Mouse (Mus musculus) cerebellum, postnatal 4 days (tissue): ENCODE measurements around the gene Lyst.
A peak's percentile ranks its signal among the peaks of the same experiment; 100 is the strongest.

Experiments used
- DNase-seq, 2 experiments: peaks; one replicate each; pipeline ENCODE4 v3.0.0; 2022; ENCODE audit warnings: low spot score in 2 of 2, mixed read lengths in 1 of 2

Lyst gene

DNA sequence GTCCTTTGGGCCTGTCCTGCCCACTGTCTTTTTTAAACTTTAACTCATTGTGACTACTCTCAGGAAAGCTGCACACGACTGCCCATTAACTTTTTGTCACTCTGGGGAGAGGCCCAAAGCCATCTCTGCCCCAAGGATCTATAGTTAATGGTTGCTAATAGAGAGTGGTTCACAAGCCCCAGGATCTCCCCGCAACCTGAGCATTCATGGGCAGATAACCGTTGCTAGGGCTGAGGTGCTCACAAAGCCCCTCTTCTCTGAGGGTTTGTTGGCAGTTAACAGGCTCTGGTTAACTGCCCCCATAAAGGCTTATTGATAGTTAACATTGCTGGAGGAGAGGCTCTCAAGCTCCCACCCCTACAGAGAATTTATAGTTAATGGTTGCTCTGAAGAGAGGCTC is 190.1 kb downstream of the Lyst start:
- DNase-seq = no peak

DNA sequence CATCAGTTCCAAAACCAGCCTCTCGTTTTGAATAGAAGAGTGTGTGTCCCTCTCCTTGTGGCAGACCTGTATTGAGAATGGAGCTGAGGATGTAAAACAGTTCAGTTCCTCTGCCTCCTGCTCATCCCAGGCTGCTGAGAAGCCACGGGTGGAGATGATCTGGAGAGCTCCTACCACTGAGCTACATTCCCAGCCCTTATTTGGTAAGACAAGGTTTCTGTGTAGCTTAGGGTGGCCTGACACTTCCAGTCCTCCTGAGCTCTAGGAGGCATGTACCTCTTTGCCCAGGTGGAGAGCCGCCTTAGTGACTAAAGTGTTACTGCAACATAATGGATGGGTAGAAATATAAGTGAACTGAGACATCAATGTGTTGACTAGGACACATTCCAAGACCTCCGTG is 190.8 kb downstream of the Lyst start:
- no peak for DNase-seq

DNA sequence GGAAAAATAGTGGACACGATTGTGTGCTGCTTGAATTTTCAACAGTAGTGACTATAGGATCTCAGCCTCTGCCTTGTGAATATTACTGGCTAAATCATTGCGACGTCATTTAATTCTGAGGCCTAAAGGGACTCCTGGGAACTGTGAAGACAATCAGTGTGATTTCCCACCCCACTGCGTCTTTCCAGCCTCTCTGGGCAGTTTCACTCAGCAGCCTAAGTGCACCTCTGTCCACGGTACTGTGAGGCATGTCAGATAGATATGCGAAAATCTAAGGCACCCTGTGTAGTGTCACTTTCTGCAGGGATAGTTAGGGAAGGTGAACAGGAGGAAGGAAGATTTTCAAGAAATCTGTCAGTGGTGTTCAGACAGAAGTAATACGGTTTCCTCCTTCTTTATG is 193.1 kb downstream of the Lyst start:
- DNase-seq = no peak

DNA sequence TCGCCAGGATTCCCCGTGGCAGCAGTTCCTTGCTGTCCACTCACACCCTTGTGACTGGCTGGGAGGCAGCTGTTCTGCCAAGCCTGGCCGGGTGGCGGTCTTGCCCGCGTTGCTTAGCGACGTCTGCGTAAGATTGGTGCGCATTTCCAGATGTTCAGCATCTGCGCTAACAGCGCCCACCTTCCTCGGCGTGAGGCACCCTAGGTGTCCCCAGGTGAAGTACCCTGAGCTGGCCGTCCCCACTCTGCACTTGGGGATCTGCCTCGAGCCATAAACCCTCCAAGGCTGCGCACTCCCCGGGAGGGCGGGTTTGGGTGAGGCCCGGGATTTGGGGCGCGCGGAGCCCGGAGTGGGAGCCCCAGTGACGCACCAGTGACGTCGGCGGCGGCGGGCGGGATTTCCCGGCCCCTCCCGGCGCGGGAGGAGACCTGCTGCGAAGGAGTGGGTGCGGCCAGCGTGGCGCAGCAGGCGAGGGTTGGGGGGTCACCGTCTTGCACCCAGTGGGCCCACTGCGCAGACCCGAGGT is 193.8 kb downstream of the Lyst start, which contains the start of gene Gng4:
Gene Gng4 (plus strand): TSS at position 166 of the 526 bp plus-strand sequence.
- DNase-seq = peak; percentile 32 to 34

DNA sequence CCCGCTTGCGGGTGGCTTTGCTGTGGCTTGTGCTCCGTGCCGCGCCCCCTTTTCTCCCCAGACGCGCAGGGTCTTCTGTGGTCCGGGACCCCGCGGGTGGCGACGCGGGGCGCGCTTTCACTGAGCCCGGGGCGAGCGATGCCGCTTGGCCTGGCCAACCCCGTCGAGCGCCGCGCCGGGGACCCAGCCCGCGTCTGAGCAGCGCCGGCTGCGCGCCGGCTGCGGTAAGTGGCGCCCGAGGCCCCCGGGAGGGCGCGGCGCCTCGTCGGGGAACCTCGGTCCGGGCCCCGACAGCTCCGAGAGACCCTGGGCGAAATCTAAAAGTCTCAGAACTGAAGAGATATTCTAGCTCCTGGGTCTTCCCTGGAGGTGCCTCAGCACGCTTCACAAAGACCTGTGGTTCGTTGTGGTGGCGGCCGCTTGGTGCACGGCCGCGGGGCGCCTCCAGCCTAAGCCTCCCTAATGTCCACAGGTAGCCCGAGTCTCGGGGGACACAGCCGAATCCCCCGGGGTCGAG is 194.3 kb downstream of the Lyst start:
- no peak for DNase-seq

DNA sequence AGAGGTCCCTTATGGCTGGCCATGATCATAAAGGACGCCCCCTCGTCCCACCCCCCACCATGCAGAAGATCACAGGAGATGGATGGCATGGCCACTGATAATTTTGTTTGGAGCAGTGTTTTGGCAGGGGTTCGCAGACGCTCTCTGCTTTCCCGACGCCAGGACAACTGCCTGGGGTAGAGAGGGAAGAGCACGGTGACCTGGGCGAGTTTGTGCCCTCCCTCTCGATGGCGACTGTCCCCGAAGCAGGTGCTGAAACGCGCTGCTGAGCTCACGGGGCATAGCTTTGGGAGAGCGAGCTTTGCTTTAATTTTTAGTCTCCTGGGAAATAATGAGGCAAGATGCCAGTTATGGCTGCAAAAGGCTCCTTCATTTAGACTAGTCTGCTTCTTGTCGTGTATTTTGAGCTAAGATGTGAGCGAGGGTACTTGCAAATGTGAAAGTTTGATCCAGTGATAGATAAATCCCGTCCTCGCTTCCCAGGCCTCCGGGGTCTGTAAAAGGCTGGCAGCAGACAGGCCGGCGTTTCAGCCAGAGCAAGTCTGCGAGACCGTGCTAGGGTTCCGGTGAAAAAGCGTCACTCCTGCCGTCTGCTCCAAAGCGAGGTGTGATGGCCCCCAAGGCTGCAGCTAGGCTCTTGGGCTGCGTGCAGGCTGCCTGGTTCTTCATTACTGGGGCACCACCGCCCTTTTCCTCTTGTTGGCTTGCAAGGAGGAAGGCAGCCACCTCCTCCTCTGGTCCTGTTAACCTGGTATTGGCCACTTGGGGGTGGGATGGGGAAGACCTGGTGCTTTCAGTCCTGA is 195.0 kb downstream of the Lyst start:
- DNase-seq = peak in 1 of 2 experiments; percentile 15

DNA sequence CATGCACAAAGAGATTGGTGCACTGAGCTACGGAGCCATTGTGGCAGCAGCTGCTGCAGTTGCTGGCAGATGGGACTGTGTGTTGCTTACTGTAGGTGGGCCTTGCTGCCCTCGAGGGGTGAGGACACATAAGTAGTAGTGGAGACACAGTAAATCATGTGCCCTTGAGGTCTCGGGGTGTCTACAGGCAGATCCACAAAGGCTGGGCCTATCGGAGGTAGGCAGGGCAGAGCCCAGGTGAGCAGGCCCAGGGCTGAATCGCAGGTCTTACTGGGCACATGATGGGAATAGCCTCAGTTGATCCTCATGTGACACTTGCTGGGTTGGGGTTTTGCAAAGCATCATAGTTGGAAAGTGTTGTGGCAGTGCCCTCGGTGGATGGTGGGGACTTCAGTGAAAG is 196.8 kb downstream of the Lyst start:
- DNase-seq = no peak

DNA sequence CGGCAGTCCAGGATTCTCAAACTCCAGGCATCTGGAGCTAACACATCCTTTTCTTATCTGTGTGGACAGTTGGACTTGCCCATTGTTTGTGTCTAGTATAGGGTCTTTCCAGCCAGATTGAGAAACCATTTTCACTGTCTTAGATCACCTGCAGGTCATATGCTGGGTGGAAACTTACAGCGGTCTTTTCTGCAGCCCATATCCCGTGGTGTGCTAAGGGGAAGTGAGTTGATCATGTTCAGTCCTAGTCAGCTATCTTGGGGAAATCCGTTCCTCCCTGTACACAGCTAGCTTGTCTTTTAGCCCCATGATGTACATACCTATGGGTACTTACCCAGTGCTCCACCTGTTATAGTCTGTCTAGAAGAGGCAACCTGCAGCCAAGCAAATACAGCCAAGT is 197.9 kb downstream of the Lyst start:
- no peak for DNase-seq

DNA sequence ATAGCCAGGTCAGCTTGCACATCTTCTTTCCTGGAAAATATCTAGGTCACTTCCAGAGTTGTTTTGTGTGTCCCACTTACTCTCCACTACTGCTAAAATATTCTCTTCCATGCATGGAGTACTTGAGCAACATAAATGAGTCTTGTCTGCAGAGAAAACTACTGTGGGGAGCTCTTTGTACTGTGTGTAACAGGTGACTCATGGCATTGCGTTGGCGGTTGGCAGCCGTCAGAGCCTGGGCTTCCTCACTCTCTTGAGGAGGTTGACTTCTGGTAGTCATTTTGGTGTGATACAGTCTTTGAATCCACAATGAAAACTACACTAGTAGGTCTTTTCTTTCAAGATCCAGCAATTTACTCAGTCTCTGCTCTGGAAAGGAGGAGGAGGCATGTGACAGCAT is 201.8 kb downstream of the Lyst start:
- no peak for DNase-seq

DNA sequence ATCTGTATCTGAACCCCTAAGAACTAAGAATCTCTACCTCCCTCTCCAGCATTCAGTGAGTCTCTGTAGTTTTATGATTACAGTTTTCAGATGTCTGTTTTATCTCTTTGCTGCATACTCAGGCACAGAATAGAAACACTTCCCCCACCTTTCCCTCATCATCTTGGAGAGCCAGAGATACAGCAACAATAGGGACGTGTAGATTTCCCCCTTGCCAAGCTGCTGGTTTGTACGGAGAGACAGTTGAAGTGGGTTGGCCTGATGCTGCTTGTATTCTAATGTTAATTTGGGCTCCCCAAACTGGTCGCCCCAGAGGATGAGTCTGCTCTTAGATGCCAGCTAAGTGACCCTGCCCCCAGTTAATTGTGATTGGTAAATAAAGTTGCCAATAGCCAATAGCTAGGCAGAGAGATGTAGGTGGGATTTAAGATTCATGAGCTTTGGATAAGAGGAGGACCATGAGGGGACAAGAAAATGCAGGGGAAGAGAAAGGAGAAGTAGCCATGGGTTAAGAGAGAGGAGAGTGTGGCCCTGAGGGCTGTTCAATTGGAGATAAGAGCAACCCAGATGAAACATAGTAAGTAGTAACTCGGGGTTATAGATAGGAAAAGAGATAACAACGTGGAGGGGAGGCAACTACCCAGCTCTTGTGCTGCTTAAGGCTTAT is 205.1 kb downstream of the Lyst start:
- DNase-seq = no peak

DNA sequence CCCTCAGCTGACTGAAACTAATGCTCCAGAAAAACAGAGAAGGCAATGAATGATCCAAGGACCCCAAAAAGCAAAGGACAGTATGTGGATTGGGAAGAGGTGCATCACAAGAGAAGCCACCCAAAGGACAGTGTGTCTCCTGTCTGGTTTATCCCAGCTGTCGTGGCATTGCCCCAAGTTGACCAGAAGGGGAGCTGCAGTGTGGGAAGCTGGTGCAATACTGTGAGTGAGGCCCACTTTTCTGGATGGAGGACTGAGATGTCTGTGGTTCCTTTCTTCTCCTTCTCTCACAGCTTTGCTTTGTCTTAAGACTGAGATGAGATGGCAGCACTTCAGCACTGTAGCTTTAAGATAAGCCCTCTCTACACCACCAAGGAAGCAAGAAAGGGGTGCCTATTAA is 205.9 kb downstream of the Lyst start:
- no peak for DNase-seq

DNA sequence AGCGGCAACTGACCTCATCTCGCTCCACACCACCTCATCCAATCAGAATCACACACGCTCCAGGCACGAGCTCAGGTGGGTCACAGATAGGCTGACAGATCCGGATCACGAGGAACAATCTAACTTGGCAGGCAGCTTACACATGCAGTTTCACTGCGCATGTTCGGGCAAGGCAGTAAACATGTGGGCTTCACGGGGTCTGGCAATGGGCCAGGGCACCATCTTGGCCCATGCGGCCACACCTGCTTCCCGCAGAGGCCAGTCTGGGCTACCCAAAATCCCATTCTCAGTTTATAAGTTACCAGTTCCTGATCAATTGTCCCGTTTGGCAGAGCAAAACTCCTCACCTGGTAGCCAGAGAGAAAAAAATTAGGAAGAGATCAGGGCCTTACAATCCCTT is 207.6 kb downstream of the Lyst start:
- peak in 1 of 2 experiments; percentile 26 for DNase-seq

DNA sequence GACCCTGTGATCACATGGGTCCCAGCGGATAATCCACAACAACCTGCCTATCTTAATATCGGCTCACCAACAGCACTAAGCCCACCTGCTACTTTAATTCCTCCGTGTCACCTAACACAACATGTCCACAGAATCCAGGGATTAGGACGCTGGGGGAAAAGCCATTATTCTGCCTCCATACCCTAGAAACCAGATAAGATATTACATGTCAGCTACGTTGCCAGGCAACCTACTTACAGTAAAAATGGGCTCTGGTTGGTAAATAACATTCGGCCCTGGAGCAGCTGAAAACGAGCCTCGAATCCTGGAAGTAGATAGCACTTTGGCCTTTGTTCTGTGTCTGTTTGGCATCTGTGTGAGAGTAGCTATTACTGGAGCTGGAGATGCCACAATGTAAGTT is 208.6 kb downstream of the Lyst start:
- no peak for DNase-seq

DNA sequence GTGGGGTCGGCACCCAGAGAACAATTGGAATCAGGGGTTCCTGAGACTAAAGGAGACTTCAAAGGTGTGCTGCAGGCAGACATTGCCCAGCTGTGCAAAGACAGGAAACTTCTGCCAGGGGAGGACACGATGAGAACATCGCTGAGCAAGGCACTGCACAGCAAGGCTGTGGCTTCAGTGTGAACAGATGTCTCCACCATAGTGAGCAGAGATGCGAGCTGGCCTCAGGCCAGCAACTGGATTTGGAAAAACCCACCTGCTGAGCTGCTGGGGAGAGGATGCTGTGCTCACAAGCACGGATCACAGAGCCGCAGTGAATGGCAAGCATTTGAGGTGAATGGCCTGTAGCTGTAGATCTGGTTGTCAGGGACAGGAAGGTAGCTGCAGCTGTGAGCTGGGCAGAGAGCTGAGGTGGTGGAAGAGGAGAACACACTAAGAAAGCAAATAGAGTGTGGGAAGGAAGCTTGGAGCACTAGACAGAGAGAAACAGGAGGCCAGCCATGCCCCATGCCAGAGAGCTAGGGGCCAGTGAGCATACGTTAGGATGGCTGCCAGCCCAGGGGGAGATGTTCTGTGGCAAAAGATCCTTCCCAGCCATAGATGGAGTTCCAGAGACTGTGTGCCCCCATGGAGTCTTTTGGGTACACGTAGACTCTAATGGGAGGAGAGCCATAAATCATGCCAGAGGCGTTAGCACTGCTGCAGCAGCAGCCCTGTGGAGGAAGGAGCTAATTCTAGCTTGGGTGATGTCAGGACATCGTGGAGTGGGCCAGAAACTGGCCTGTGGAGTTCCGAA is 218.3 kb downstream of the Lyst start:
- DNase-seq = peak in 1 of 2 experiments; percentile 40

DNA sequence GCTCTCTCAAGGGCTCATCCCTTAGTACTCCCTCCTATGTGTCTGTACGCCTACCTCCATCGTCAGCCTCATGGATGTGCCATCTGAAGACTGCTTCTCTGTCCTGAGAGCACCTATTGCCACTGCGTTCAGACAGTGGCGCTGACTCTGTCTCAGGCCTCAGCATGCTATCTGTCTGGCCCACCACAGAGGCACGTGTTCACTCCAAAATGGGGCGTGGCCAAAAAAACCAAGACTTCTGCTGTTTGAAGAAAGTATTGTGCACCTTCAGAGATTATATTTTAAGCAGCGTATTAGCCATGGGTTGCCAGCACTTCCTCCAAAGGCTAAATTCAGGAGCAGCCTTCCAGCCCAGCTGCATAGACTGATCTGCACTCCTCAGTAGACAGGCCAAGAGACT is 220.7 kb downstream of the Lyst start:
- no peak for DNase-seq

DNA sequence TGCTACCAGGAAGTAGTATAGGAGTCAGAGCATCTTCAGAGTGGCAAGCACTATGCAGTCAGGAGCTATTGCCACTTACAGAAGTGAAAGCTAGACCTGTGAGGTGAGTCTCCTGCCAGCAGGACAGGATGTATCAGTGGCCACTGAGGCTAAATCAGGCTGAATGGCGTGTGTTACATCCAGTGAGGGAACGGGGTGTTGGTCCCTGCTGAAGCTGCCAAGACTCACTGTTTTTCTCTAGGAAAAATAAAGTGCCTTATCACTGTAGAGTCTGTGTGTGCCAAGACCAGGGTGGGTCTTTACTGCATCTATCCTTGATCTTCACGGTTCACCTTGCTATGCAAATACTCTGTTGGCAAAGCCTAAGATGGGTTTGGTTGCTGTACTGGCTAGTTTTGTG is 228.5 kb downstream of the Lyst start:
- no peak for DNase-seq

DNA sequence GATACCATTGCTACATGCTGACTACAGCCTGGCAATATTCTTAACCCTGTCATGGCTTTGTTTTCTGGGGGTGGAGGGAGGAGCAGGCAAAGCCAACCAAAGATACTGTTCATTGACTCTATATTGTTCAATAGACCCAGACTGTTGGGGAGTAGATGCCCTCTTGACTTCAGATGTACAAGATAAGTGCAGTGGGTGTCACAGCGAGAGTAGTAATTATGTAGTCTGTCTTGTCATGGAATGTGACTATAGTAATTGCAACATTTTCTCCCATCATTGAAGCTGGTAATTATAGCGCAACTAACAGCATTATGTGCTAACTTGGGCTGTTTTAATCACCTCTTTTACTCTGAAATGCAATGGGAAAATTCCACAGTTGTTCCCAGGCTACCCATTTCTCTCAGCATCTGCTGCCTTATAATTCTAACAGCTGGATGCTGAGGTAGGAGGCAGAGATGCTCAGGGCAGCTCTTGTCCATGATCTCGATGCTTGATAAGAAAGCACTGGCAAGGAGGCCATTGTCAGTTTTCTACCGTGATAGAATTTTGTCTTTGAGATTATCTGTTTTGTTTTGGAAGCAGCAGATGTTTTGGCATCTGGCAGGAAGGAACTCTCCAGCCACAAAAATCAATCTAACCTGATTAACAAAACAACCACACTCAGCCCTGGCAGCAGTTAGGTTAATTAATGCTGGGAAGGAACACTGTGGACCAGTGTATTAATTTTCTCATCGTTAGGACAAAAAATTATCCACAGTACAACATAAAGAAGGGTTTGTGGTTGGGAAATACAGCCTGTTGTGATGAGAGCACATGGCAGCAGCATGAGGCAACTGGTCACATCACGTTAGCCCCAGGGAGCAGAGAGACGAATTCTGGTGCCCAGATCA is 230.3 kb downstream of the Lyst start:
- no peak for DNase-seq

DNA sequence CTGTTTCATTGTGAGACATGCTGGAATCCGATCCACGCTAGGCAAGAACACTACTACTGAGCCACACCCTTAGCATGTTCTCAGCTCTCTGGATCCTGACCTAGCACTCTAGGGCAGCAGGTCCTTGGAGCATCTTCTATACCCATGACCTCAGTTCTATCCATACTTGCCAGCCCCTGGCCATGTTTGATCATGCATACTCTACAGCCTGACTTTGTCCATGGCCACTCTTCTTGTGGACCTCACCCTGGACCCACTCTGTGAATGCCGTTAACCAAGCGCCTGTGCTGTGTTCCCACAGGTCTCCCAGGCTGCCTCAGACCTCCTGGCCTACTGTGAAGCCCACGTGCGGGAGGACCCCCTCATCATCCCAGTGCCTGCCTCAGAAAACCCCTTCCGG is 234.7 kb downstream of the Lyst start:
- DNase-seq = no peak

DNA sequence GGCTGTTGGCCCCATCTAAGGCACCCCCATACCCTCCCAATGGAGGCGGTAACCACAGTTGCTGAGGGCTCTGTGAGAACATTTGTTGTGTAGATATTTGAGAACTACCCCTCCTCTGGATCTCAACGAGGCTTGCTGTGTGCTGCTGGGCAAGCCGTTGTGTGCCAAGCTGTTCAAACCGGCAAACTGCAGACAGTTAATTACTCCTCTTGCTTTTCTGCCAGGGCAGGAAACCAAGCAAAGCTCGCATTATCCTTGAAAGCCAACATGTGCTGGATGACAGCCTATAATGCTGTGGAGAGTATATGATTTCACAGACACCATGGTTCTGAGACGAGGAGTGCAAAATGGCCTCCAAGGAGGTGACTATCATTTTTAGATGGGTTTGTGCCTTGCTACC is 236.3 kb downstream of the Lyst start:
- DNase-seq = no peak

DNA sequence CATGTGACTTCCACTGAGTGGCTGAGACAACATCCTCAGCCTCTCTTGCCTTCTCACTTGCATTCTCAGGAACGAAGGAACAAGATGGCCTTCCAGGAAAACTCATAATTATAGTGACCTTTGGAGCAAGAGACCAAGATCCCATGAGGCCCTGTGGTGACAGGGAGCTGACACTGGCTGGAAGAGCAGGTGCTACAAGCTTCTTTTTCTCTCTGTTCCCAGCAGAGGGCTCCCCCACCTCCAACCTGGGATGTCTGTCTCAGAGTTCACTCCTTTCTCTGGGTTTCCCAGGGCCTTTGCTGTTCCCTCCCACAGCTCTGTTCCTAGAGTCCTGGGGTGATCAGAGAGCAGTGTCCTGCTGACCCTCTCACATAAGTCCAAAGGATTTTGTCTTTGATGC is 237.9 kb downstream of the Lyst start:
- no peak for DNase-seq
